Mouse (Mus musculus): ENCODE measurements around the gene Eml5. TPM values are rescaled to one million over a fixed set of nuclear protein-coding genes. Genes with fewer than 3 reads are reported as not detected.
A peak's percentile ranks its signal among the peaks of the same experiment; 100 is the strongest.

Eml5 gene
- polyA plus RNA-seq, 1 experiment: 6.5 TPM

DNA sequence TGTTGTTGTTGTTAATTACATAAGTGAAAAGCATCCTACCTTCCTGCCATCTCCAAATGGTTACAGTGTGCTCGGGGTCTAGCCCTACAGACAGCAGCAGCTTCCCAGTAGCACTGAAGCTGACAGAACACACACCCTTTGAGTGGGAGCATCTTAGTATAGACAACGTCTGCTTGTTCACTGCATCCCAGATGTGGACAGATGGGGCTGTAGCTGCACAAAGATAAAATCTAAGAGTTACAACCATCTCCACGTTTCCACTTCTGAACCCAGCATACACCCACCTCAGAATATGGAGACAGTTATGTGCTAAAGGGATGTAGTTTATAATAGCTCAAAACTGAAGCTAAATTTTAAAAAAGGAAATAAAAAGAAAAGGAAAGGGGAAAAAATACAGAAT lies 99.0 kb downstream of the Eml5 start:
- TF ChIP-seq CTCF (conservative IDR thresholded peaks at IDR 0.05; ENCODE audit: insufficient read depth, insufficient read length, low read depth, low read length) (no peak), POLR2A (IDR thresholded peaks at IDR 0.05; ENCODE audit: low read depth, low read length) (no peak)
- DNase-seq: no peak
- WGBS: 83% methylated on average over 3 of the region's 3 CpGs

GRCm38 (mm10) chr12:98800334-98800733 lies 101.0 kb downstream of the Eml5 start:
- no peak overlapping the region for H3K4me3 ChIP-seq (ENCODE audit: insufficient read depth, low read depth, low read length)
- TF ChIP-seq CTCF (conservative IDR thresholded peaks at IDR 0.05; ENCODE audit: insufficient read depth, insufficient read length, low read depth, low read length) (no peak), POLR2A (IDR thresholded peaks at IDR 0.05; ENCODE audit: low read depth, low read length) (no peak)
- peaks cover 4% of the 10 kb centered on the region; the same call in 1 of the 2 replicates for H3K36me3 ChIP-seq (ENCODE audit: control insufficient read depth, insufficient read depth, low read length)
- 89% methylated on average over 5 of the region's 5 CpGs for WGBS
- H3K27ac ChIP-seq (ENCODE audit: insufficient read depth, low read depth, low read length): no peak overlapping the region
- H3K27me3 ChIP-seq (replicated peaks; ENCODE audit: control insufficient read depth, insufficient read depth, low read length): no peaks in the 10 kb centered on the region
- DNase-seq: no peak
- no peaks in the 10 kb centered on the region for H3K4me1 ChIP-seq (ENCODE audit: control insufficient read depth, insufficient read depth, low read length)

More for the DNA sequence above, 99.0 kb downstream of the Eml5 start:
- Histone ChIP-seq H3K27me3 (replicated peaks; ENCODE audit: control insufficient read depth, insufficient read depth, low read length) (no peaks in the 10 kb centered on the region), H3K4me3 (ENCODE audit: insufficient read depth, low read depth, low read length) (no peak overlapping the region), H3K36me3 (ENCODE audit: control insufficient read depth, insufficient read depth, low read length) (no peaks in the 10 kb centered on the region; the same call in 1 of the 2 replicates), H3K27ac (ENCODE audit: insufficient read depth, low read depth, low read length) (no peak overlapping the region), H3K4me1 (ENCODE audit: control insufficient read depth, insufficient read depth, low read length) (no peaks in the 10 kb centered on the region)

DNA sequence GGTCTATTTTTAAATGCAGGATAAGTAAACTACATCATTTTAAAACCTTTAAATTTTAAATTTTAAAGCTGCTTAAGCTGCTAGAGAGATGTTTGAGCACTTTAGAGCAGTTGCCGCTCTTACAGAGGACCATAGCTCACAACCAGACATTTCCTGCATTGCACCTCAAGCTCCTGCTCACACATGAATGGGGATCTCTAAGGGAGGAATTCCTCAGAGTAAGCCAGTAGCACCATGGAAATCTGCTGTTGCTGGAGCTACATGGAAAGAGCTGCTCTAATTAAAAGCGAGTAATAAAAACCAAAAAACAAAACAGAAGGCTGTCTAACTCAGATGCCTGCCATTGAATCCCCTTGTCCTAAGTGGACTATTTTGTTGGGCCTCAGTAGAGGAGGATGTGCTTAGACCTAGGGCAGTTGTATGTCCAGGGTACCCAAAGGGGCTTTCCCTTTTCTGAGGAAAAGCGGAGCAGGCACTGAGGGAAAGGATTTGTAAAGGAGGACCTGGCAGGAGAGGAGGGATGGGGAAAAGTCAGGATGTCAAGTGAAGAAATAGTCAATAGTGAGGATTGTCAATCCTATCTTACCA lies 105.5 kb downstream of the Eml5 start:
- DNase-seq: no peak
- Histone ChIP-seq H3K36me3 (ENCODE audit: control insufficient read depth, insufficient read depth, low read length) (peaks cover 7% of the 10 kb centered on the region), H3K4me1 (ENCODE audit: control insufficient read depth, insufficient read depth, low read length) (no peaks in the 10 kb centered on the region), H3K4me3 (ENCODE audit: insufficient read depth, low read depth, low read length) (no peak overlapping the region), H3K27ac (ENCODE audit: insufficient read depth, low read depth, low read length) (no peak overlapping the region), H3K27me3 (replicated peaks; ENCODE audit: control insufficient read depth, insufficient read depth, low read length) (no peaks in the 10 kb centered on the region)
- TF ChIP-seq CTCF (conservative IDR thresholded peaks at IDR 0.05; ENCODE audit: insufficient read depth, insufficient read length, low read depth, low read length) (no peak), POLR2A (IDR thresholded peaks at IDR 0.05; ENCODE audit: low read depth, low read length) (no peak)
- 90% methylated on average over 3 of the region's 3 CpGs for WGBS

DNA sequence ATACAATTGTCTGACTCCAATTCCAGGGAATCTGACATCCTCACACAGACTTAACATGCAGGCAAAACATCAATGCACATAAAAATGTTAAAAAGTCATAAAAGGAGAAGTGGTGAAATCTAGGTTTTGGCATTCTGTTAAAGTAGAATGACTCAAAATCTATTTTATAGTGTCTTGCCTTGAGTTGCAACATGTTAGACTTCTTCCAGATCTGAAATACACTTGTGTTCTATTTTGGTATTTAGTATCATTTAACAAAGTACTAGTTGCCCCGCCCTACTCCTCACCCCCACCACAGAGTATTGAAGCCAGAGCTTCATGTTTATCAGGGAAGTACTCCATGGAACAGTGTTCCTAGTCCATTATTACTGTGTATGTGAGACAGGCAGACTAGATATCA lies 117.0 kb downstream of the Eml5 start:
- no peak for DNase-seq
- TF ChIP-seq POLR2A (IDR thresholded peaks at IDR 0.05; ENCODE audit: low read depth, low read length) (no peak), CTCF (conservative IDR thresholded peaks at IDR 0.05; ENCODE audit: insufficient read depth, insufficient read length, low read depth, low read length) (no peak)
- H3K4me1 ChIP-seq (ENCODE audit: control insufficient read depth, insufficient read depth, low read length): no peaks in the 10 kb centered on the region
- H3K36me3 ChIP-seq (ENCODE audit: control insufficient read depth, insufficient read depth, low read length): peaks cover 12% of the 10 kb centered on the region
- 100% methylated on average over 1 of the region's 1 CpGs for WGBS
- H3K27ac ChIP-seq (ENCODE audit: insufficient read depth, low read depth, low read length): no peak overlapping the region
- no peak overlapping the region for H3K4me3 ChIP-seq (ENCODE audit: insufficient read depth, low read depth, low read length)
- H3K27me3 ChIP-seq (replicated peaks; ENCODE audit: control insufficient read depth, insufficient read depth, low read length): no peaks in the 10 kb centered on the region

- H3K4me3 ChIP-seq (ENCODE audit: insufficient read depth, low read depth, low read length): no peak overlapping the region
- TF ChIP-seq POLR2A (IDR thresholded peaks at IDR 0.05; ENCODE audit: low read depth, low read length) (no peak), CTCF (conservative IDR thresholded peaks at IDR 0.05; ENCODE audit: insufficient read depth, insufficient read length, low read depth, low read length) (peak; percentile 62)
- peaks cover 19% of the 10 kb centered on the region for H3K36me3 ChIP-seq (ENCODE audit: control insufficient read depth, insufficient read depth, low read length)
- no peaks in the 10 kb centered on the region; the same call in 1 of the 2 replicates for H3K4me1 ChIP-seq (ENCODE audit: control insufficient read depth, insufficient read depth, low read length)
- no peaks in the 10 kb centered on the region for H3K27me3 ChIP-seq (replicated peaks; ENCODE audit: control insufficient read depth, insufficient read depth, low read length)
- 69% methylated on average over 4 of the region's 4 CpGs for WGBS
- H3K27ac ChIP-seq (ENCODE audit: insufficient read depth, low read depth, low read length): no peak overlapping the region
- DNase-seq: peak; percentile 30
Measured at GRCm38 (mm10) chr12:98779148-98779547, 122.1 kb downstream of the Eml5 start.

DNA sequence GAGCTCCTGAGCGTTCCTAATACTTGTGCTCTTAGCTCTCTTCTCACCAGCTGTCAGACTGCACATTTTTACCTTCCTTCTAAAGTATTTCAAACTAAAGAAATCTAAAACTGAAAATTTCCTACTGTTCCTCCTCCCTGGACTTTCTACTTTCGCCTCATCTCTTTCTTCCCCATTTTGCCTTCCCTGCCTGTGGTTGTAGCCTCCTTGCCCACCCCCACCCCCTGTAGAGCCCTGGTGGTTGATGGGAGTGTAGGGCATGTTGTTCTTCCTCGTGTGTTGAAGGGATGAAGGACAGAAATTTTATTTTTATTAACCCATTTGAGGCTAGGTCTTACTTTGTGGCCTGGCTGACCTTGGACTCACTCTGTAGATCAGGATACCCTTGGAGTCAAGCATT lies 123.8 kb downstream of the Eml5 start:
- Histone ChIP-seq H3K27ac (ENCODE audit: insufficient read depth, low read depth, low read length) (no peak overlapping the region), H3K4me3 (ENCODE audit: insufficient read depth, low read depth, low read length) (no peak overlapping the region), H3K4me1 (ENCODE audit: control insufficient read depth, insufficient read depth, low read length) (no peaks in the 10 kb centered on the region; the same call in 1 of the 2 replicates), H3K36me3 (ENCODE audit: control insufficient read depth, insufficient read depth, low read length) (peaks cover 14% of the 10 kb centered on the region), H3K27me3 (replicated peaks; ENCODE audit: control insufficient read depth, insufficient read depth, low read length) (no peaks in the 10 kb centered on the region)
- 70% methylated on average over 3 of the region's 3 CpGs for WGBS
- no peak for DNase-seq
- no peak for TF ChIP-seq POLR2A (IDR thresholded peaks at IDR 0.05; ENCODE audit: low read depth, low read length)
- no peak for TF ChIP-seq CTCF (conservative IDR thresholded peaks at IDR 0.05; ENCODE audit: insufficient read depth, insufficient read length, low read depth, low read length)

DNA sequence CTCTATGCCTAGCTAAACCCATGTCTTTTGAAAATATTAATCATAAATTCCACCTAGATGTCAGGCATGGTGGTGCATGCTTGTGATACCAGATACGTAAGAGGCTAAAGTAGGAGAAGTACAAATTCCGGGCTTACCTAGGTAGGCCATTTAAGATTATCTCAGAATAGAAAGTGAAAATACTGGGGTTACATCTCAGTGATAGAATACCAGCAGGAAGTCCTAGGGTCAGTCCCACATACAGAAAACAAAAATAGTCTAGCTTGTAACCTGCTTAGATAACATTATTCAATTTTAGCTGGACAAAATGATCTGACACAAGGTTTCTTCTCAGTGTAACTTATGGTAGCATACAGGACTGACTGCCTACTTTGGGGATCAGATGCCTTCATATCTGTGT lies 135.0 kb downstream of the Eml5 start:
- H3K27me3 ChIP-seq (replicated peaks; ENCODE audit: control insufficient read depth, insufficient read depth, low read length): no peaks in the 10 kb centered on the region
- no peak for DNase-seq
- peaks cover 9% of the 10 kb centered on the region for H3K36me3 ChIP-seq (ENCODE audit: control insufficient read depth, insufficient read depth, low read length)
- no peak overlapping the region for H3K27ac ChIP-seq (ENCODE audit: insufficient read depth, low read depth, low read length)
- H3K4me3 ChIP-seq (ENCODE audit: insufficient read depth, low read depth, low read length): no peak overlapping the region
- TF ChIP-seq CTCF (conservative IDR thresholded peaks at IDR 0.05; ENCODE audit: insufficient read depth, insufficient read length, low read depth, low read length) (no peak), POLR2A (IDR thresholded peaks at IDR 0.05; ENCODE audit: low read depth, low read length) (no peak)
- WGBS: 86% methylated on average over 2 of the region's 2 CpGs
- no peaks in the 10 kb centered on the region; the same call in 1 of the 2 replicates for H3K4me1 ChIP-seq (ENCODE audit: control insufficient read depth, insufficient read depth, low read length)

Measured in kidney, adult 2 months (tissue).